Mouse (Mus musculus): Measurements from ENCODE around the gene Masp1.

- no peak for TF ChIP-seq CTCF (IDR thresholded peaks at IDR 0.05; ENCODE audit: low read depth)
- TF ChIP-seq EP300 (IDR thresholded peaks at IDR 0.05; ENCODE audit: low read depth), result no peak
Measured at GRCm38 (mm10) chr16:23449946-23450345, 70.7 kb downstream of the Masp1 start.
